ENCODE assay signal across 9 mouse cellular contexts in genomic region chr5:44706997-44707698, GRCm38 (mm10).
A peak's percentile ranks its signal among the peaks of the same experiment; 100 is the strongest.
DNase-seq lines count a peak whose midpoint lies in the region; ATAC-seq lines count a peak whose summit lies in the region.
"Had no signal": no experiment of that assay in that cellular context is flagged by ENCODE, and none has a peak within 500 bp of the region (broad histone marks: within the 10 kb centered on the region; RNA-seq: fewer than 3 reads in every experiment).

No protein-coding gene starts in this region.

- no peak overlapping the region for H3K9ac ChIP-seq in stomach, embryonic 14.5 days (replicated peaks; ENCODE audit: low read depth, low read length)

- peak overlapping the region; percentile 67; the same call in 1 of the 2 replicates for H3K27ac ChIP-seq in stomach, embryonic 14.5 days (ENCODE audit: low read length)
- H3K27ac ChIP-seq: macrophage had no signal

- H3K9me3 ChIP-seq in stomach, embryonic 14.5 days (ENCODE audit: control insufficient read depth, low read depth, low read length): no peaks in the 10 kb centered on the region

- H3K27me3 ChIP-seq in stomach, embryonic 14.5 days (ENCODE audit: control insufficient read depth, insufficient read depth, low read length): no peaks in the 10 kb centered on the region

- intact Hi-C loops in heart, postnatal 25 days (cut with DNase I): loop anchor here (1.0 to 5.0 kb wide), 4 partner anchors 58 to 571 kb away; no protein-coding TSS in a partner anchor
- intact Hi-C loops in left cerebral cortex, postnatal 14 days (cut with DNase I): no loop called here

- ATAC-seq in frontal cortex, adult (ENCODE audit: low TSS enrichment): peak; percentile 41; the same call in 1 of the 2 replicates
- 0 out of 2 replicates have a peak, but pooled peaks have one; percentile 18 for ATAC-seq in stomach, embryonic 14.5 days (ENCODE audit: insufficient number of reproducible peaks, insufficient read depth, low FRiP score, low read depth)
- no peak for ATAC-seq in megakaryocyte, adult 5-6 weeks (ENCODE audit: poor library complexity, severe bottlenecking)

- DNase-seq in frontal cortex, postnatal 14 days (ENCODE audit: low spot score in 2 of 2): no peak
- peak; percentile 18 for DNase-seq in heart, postnatal 25 days (ENCODE audit: low spot score)
- DNase-seq in kidney, postnatal 14 days: peak; percentile 70
- DNase-seq in left cerebral cortex, postnatal 14 days (ENCODE audit: low spot score in 2 of 2): no peak
- DNase-seq in cerebellum, adult 8-10 months: no peak

- peaks cover 5% of the 10 kb centered on the region for H3K4me1 ChIP-seq in stomach, embryonic 14.5 days (ENCODE audit: control insufficient read depth, insufficient read depth, low read length)

- WGBS in stomach, embryonic 14.5 days: 54% methylated on average over 6 of the region's 6 CpGs

- H3K36me3 ChIP-seq in stomach, embryonic 14.5 days (ENCODE audit: control insufficient read depth, insufficient read depth, low read length): no peaks in the 10 kb centered on the region

- no peak overlapping the region for H3K4me2 ChIP-seq in stomach, embryonic 14.5 days (replicated peaks; ENCODE audit: low read depth, low read length)

- no peak overlapping the region for H3K4me3 ChIP-seq in stomach, embryonic 14.5 days (ENCODE audit: low read depth, low read length)

Comparison
In these comparisons a context has a peak if more than half of its experiments do, and no peak if none do; other contexts are left out.
1. DNase-seq: peak in heart, postnatal 25 days (single experiment) and kidney, postnatal 14 days (single experiment); none in frontal cortex, postnatal 14 days (0 of 2), left cerebral cortex, postnatal 14 days (0 of 2) and cerebellum, adult 8-10 months (single experiment).